Mouse (Mus musculus) inflammation-experienced regulatory T-cells, adult 6 months (primary cell): Measurements from ENCODE around the gene Zfp69. TPM values are rescaled to one million over a fixed set of nuclear protein-coding genes. Genes with fewer than 3 reads are reported as not detected.

Source experiments
- ATAC-seq: one replicate; pipeline ENCODE4 v1.8.0; 2017
- polyA plus RNA-seq, 3 experiments: library from polyadenylated mRNA; unstranded; fragments of 100-300 nt; shearing (Covaris generic); gene quantifications; one replicate each; pipeline ENCODE4 v1.2.1; 2017

The Zfp69 gene
- polyA plus RNA-seq, 3 experiments from 2014 or later = 1.2 to 2.4 (median 1.8) TPM

- ATAC-seq = peak; percentile 95
Observed at GRCm38 (mm10) chr4:120924554-120925299, 26.8 kb downstream of the Zfp69 start, which contains the start of gene Exo5. Gene Exo5 (minus strand): TSS chr4:120925017.

DNA sequence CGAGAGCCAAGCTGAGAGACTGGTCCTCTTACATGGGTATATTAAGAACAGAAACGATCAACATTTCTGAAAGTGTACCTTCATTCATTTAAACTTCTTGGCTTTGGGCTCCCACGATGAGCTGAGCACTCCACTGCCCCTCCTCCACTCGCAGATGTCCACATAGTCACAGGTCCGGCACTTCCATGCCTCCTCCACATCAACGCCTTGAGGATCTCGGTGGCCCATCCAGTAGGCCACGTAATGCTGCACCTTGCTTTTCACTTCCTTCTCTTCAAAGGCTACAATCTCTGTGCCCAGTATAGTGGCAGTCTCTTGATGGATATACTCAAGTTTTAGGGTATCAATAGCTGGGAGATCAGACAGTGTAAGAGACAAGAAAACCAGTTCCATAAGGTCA lies 30.0 kb downstream of the Zfp69 start:
- no peak for ATAC-seq

- ATAC-seq = no peak
Observed at GRCm38 (mm10) chr4:120914501-120914900, 37.0 kb downstream of the Zfp69 start.

GRCm38 (mm10) chr4:120913861-120914260 lies 37.6 kb downstream of the Zfp69 start:
- ATAC-seq = no peak

DNA sequence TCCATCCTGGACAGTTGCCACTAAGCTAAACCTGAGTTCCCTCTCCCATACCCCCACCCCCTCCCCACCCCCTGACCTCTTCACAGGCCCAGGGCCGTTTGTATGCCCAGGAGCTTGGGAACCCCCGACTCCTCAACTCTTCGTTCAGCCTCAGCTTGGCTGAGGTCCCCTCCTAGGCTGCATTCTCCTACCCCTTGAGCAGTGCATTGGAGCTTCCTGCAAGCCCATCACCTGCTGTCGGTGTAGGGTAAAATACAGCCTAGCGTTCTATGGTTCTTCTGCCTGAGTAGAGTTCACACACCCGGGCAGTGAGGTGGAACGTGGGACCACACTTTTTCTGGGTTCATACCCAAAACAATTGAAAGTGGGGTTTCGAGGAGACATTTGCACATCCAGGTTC lies 38.1 kb downstream of the Zfp69 start:
- no peak for ATAC-seq

GRCm38 (mm10) chr4:120912866-120913265 lies 38.6 kb downstream of the Zfp69 start:
- no peak for ATAC-seq

- ATAC-seq = no peak
Observed at GRCm38 (mm10) chr4:120911086-120911485, 40.4 kb downstream of the Zfp69 start.

DNA sequence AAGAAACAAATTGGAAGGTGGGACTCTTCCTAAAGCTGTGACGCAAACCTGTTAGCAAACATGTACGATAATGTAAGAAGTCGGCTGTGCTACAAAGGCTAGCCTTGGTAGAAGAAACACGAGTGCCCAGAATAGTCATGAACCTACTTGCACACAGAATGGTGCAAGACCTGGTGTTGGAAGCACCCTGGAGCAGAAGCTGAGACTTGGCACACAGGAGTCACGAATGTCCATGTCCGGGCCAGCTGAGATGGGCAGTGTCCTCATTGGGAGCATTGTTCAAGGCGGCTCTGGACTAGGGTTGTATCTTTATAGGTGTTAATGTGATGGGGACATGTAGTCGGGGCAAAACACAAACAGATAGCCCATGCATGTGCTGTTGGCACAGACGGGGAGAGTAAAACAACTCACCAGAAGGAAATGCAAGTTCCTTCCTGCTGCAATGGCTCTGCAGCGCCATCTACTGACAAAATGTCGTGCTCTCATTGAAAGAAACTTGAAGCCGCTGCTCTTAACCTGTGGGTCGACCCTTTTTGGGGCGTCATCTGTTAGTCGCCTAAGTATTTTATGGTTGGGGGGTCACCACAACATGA lies 41.8 kb downstream of the Zfp69 start:
- ATAC-seq = peak; percentile 71

- no peak for ATAC-seq
Observed at GRCm38 (mm10) chr4:120905644-120906043, 45.9 kb downstream of the Zfp69 start.

GRCm38 (mm10) chr4:120904533-120904932 lies 47.0 kb downstream of the Zfp69 start:
- ATAC-seq = no peak

DNA sequence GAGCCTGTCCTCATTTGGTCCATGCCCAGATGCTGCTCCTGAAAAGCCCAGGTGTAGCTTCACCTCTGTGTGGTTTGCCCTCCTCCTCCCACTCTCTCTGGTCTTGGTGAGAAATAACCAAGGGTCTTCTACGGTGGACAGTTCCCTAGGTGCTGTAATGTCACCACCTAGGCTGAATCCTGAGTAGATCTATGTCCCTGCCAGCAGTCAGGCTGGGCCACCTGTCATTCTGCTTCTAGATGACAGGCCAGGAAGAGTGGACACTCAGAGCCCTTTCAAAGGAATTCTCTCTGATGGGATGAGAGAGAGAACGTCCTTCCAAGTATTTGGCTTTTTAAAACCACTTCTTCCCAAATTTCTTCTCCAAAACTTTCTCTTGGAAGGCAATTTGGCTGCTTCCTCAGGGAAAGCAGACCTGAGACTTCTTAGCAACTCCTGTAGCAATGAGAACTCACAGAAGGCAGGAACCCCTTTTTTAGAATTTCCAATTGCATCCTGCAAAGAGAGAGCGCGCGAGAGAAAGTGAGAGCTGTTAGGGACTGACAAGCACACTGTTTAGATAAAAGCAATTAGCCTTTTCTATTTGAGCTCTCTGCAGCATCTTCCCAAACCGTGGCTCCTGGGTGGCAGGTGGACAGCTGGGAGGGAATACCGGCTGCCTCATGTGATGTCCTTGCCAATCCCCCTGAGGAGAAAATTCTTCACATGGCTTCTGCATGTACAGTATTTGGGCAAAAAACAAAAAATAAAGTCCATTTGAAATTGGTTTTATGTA lies 55.5 kb downstream of the Zfp69 start:
- no peak for ATAC-seq

- no peak for ATAC-seq
Observed at GRCm38 (mm10) chr4:120895226-120895625, 56.3 kb downstream of the Zfp69 start.

GRCm38 (mm10) chr4:120894584-120894983 lies 56.9 kb downstream of the Zfp69 start:
- no peak for ATAC-seq

DNA sequence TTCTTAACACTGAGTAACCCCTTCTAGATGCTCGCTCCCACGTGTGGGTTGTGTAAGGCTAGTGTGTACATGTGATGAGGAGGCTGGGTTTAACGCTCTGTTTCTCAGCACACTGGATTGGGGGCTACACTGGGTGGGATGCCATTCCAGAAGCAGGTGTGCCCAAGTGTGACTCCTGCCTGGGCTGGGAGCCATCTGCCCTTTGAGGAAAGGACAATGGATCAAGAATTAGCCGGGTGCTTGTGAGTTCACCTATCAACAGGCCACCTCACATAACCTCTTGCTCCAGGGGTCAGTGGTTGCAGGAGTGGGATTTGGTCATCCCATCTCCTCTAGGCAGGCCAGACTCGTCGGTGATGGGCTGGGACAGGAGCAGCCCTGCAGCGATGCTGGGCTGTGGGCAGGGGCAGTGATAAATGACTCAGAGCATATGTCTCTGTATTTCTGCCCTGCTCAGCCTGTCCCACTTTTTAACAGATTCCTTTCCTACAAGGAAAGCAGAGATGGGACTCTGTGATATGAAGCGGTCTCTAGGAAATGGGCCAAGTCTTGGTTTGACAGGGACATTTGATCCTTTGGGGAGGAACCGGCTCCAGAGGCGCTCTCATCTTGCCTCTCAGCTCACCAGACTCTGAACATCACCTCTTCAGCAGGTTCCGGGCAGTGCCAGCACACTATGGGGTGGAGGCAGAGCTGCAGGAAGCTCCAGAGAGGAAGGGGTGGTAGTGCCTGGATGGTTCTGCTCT lies 57.7 kb downstream of the Zfp69 start:
- ATAC-seq = no peak

- no peak for ATAC-seq
Observed at GRCm38 (mm10) chr4:120892516-120892915, 59.0 kb downstream of the Zfp69 start.

- ATAC-seq = no peak
Observed at GRCm38 (mm10) chr4:120891960-120892359, 59.5 kb downstream of the Zfp69 start.

- ATAC-seq = no peak
Observed at GRCm38 (mm10) chr4:120890754-120891440, 60.6 kb downstream of the Zfp69 start.

DNA sequence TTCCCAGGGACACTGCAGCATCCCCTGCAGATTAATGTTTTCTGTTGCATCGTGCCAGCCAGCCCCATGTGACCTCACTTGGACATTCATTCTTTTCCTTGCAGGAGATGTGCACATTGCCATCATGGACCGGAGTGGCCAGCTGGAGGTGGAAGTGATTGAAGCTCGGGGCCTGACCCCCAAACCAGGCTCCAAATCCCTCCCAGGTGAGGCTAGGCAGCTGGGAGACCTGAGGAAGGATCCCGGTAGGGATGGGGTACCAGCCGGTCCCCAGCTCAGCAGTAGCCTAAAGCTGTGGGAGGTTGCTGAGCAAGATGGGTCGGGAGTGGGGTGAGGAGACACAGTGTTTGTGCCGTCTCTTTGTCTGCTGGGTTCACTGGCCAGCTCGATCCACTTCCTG lies 62.6 kb downstream of the Zfp69 start:
- ATAC-seq = no peak

GRCm38 (mm10) chr4:120887381-120888112 lies 64.0 kb downstream of the Zfp69 start:
- no peak for ATAC-seq

DNA sequence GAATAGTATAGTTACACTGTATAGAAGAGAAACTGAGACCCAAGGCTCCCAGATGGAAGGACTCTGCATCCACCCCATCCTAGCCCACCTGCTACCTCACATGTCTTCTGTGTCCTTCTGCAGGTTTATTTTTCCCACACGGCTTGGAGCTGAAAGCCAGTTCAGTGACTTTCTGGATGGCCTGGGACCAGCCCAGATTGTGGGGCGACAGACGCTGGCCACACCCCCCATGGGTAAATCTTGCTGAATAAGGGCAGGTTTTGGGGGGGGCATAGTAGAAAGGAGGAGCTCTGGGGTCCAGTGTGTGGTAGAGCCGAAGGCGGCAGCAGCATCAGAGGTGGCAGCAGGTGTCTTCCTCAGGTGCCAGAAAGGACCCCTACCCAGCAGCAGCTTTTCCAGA lies 64.7 kb downstream of the Zfp69 start:
- ATAC-seq = no peak

DNA sequence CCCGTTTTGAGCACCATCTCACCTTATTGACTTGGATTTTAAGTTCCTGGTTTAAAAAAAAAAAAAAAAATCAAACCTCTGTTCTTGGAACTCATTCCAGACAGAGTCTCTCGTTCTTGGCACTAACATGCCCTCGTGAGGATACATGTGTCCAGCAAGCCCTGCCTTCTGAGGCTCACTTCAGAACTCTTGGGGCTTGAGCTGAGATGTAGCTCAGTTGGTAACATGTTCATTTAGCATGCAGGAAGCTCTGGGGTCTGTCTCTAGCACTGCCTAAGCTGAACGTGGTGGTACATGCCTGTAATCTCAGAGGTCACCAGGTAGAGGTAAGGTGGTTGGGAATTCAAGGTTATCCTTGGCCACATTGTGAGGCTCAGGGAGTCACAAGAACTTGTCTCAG lies 65.4 kb downstream of the Zfp69 start:
- ATAC-seq = no peak
